Mouse (Mus musculus): Measurements from ENCODE around the gene Itih5.

Itih5 gene

GRCm38 (mm10) chr2:10260109-10260508 is 106.7 kb downstream of the Itih5 start:
- in situ Hi-C loops (cut with MboI, MseI): no loop called here

GRCm38 (mm10) chr2:10261337-10261736 is 108.0 kb downstream of the Itih5 start:
- in situ Hi-C loops (cut with MboI, MseI): no loop called here

- in situ Hi-C loops (cut with MboI, MseI): no loop called here
These were observed 109.4 kb downstream of the Itih5 start for GRCm38 (mm10) chr2:10262722-10263121.

- in situ Hi-C loops (cut with MboI, MseI): no loop called here
These were observed 110.6 kb downstream of the Itih5 start for GRCm38 (mm10) chr2:10263909-10264489.

GRCm38 (mm10) chr2:10265881-10266280 is 112.5 kb downstream of the Itih5 start:
- in situ Hi-C loops (cut with MboI, MseI): no loop called here

- in situ Hi-C loops (cut with MboI, MseI): loop anchor here (10.0 kb wide), 1 partner anchor 318 kb away; no protein-coding TSS in a partner anchor
These were observed 119.3 kb downstream of the Itih5 start for GRCm38 (mm10) chr2:10272604-10273115.

GRCm38 (mm10) chr2:10273541-10274050 is 120.2 kb downstream of the Itih5 start:
- in situ Hi-C loops (cut with MboI, MseI): loop anchor here (10.0 kb wide), 1 partner anchor 319 kb away; no protein-coding TSS in a partner anchor

- in situ Hi-C loops (cut with MboI, MseI): loop anchor here (10.0 to 25.0 kb wide), 2 partner anchors 321 to 364 kb away; no protein-coding TSS in a partner anchor
These were observed 122.8 kb downstream of the Itih5 start for GRCm38 (mm10) chr2:10276194-10276593.

- in situ Hi-C loops (cut with MboI, MseI): loop anchor here (25.0 kb wide), 1 partner anchor 371 kb away; no protein-coding TSS in a partner anchor
These were observed 130.3 kb downstream of the Itih5 start for GRCm38 (mm10) chr2:10283686-10284085.

- in situ Hi-C loops (cut with MboI, MseI): loop anchor here (5.0 to 25.0 kb wide), 3 partner anchors 47 to 1622 kb away; no protein-coding TSS in a partner anchor
These were observed 131.4 kb downstream of the Itih5 start for GRCm38 (mm10) chr2:10284636-10285270.

- in situ Hi-C loops (cut with MboI, MseI): loop anchor here (5.0 to 25.0 kb wide), 3 partner anchors 49 to 1624 kb away; no protein-coding TSS in a partner anchor
These were observed 132.6 kb downstream of the Itih5 start for GRCm38 (mm10) chr2:10285975-10286374.

GRCm38 (mm10) chr2:10288142-10288831 is 134.9 kb downstream of the Itih5 start:
- in situ Hi-C loops (cut with MboI, MseI): loop anchor here (5.0 to 25.0 kb wide), 3 partner anchors 51 to 1626 kb away; no protein-coding TSS in a partner anchor

GRCm38 (mm10) chr2:10288881-10289280 is 135.5 kb downstream of the Itih5 start:
- in situ Hi-C loops (cut with MboI, MseI): loop anchor here (5.0 to 25.0 kb wide), 3 partner anchors 52 to 1627 kb away; no protein-coding TSS in a partner anchor

- in situ Hi-C loops (cut with MboI, MseI): loop anchor here (5.0 to 25.0 kb wide), 3 partner anchors 148 to 378 kb away; no protein-coding TSS in a partner anchor
These were observed 136.7 kb downstream of the Itih5 start for GRCm38 (mm10) chr2:10290115-10290514.

- in situ Hi-C loops (cut with MboI, MseI): loop anchor here (5.0 to 25.0 kb wide), 3 partner anchors 151 to 381 kb away; no protein-coding TSS in a partner anchor
These were observed 140.3 kb downstream of the Itih5 start for GRCm38 (mm10) chr2:10293556-10294206.

GRCm38 (mm10) chr2:10295908-10296307 is 142.5 kb downstream of the Itih5 start:
- in situ Hi-C loops (cut with MboI, MseI): loop anchor here (25.0 kb wide), 1 partner anchor 384 kb away; no protein-coding TSS in a partner anchor

GRCm38 (mm10) chr2:10300244-10300643 is 146.9 kb downstream of the Itih5 start:
- in situ Hi-C loops (cut with MboI, MseI): no loop called here

GRCm38 (mm10) chr2:10300771-10301170 is 147.4 kb downstream of the Itih5 start:
- in situ Hi-C loops (cut with MboI, MseI): no loop called here

GRCm38 (mm10) chr2:10301391-10301790 is 148.0 kb downstream of the Itih5 start:
- in situ Hi-C loops (cut with MboI, MseI): no loop called here

- in situ Hi-C loops (cut with MboI, MseI): no loop called here
These were observed 148.6 kb downstream of the Itih5 start for GRCm38 (mm10) chr2:10301997-10302396.

GRCm38 (mm10) chr2:10304911-10305310 is 151.5 kb downstream of the Itih5 start:
- in situ Hi-C loops (cut with MboI, MseI): no loop called here

Data from regulatory T cell (primary cell).